Comparison of ENCODE assay signal across 11 mouse cellular contexts in genomic region chr4:83409867-83410505, GRCm38 (mm10). TPM values are rescaled to one million over a fixed set of nuclear protein-coding genes. Genes with fewer than 3 reads are reported as not detected.
DNase-seq lines count a peak whose midpoint lies in the region; ATAC-seq and TF ChIP-seq lines count a peak whose summit lies in the region.
"Had no signal": no experiment of that assay in that cellular context is flagged by ENCODE, and none has a peak within 500 bp of the region (broad histone marks: within the 10 kb centered on the region; RNA-seq: fewer than 3 reads in every experiment).

No protein-coding gene starts in this region.

- TF ChIP-seq POLR2A in small intestine, adult 2 months (IDR thresholded peaks at IDR 0.05; ENCODE audit: low read depth, low read length): no peak

- H3K27ac ChIP-seq in heart, postnatal 0 days (ENCODE audit: low read depth): no peak overlapping the region
- H3K27ac ChIP-seq in heart, embryonic 11.5 days (ENCODE audit: low read depth, low read length): no peak overlapping the region
- H3K27ac ChIP-seq in small intestine, adult 2 months (ENCODE audit: insufficient read depth, low read depth, low read length): no peak overlapping the region
- H3K27ac ChIP-seq: liver, embryonic 14.5 days; stomach, embryonic 15.5 days had no signal

- no peak overlapping the region for H3K4me2 ChIP-seq in heart, postnatal 0 days (ENCODE audit: low read depth, low read length)
- no peak overlapping the region for H3K4me2 ChIP-seq in heart, embryonic 11.5 days
- H3K4me2 ChIP-seq: stomach, embryonic 15.5 days had no signal

- ATAC-seq in heart, postnatal 0 days (ENCODE audit: insufficient read depth, low read depth): no peak
- ATAC-seq in heart, embryonic 11.5 days (replicated peaks; ENCODE audit: insufficient number of reproducible peaks, low FRiP score, low TSS enrichment): no peak

- WGBS in heart, postnatal 0 days: 93% methylated on average over 4 of the region's 4 CpGs
- WGBS in heart, embryonic 11.5 days (ENCODE audit: insufficient replicate concordance): 87% methylated on average over 4 of the region's 4 CpGs
- 95% methylated on average over 4 of the region's 4 CpGs for WGBS in small intestine, adult 2 months

- H3K4me1 ChIP-seq in heart, postnatal 0 days (ENCODE audit: control insufficient read depth, insufficient read depth): no peaks in the 10 kb centered on the region
- no peaks in the 10 kb centered on the region for H3K4me1 ChIP-seq in heart, embryonic 11.5 days (ENCODE audit: control insufficient read depth, insufficient read depth, low read length)
- no peaks in the 10 kb centered on the region for H3K4me1 ChIP-seq in small intestine, adult 2 months (ENCODE audit: control insufficient read depth, insufficient read depth, insufficient read length, low read length)
- H3K4me1 ChIP-seq: stomach, embryonic 15.5 days had no signal

- TF ChIP-seq CTCF in heart, postnatal 0 days (IDR thresholded peaks at IDR 0.05; ENCODE audit: low read depth): peak; percentile 34
- TF ChIP-seq CTCF in small intestine, adult 2 months (IDR thresholded peaks at IDR 0.05; ENCODE audit: extremely low read depth, insufficient read length, insufficient replicate concordance, low read depth, low read length): 0 out of 2 replicates have a peak, but pooled peaks have one; percentile 3

- H3K36me3 ChIP-seq in heart, postnatal 0 days (replicated peaks; ENCODE audit: control insufficient read depth, insufficient read depth, low read length): no peaks in the 10 kb centered on the region
- no peaks in the 10 kb centered on the region for H3K36me3 ChIP-seq in heart, embryonic 11.5 days (ENCODE audit: control insufficient read depth, insufficient read depth, low read length)
- no peaks in the 10 kb centered on the region for H3K36me3 ChIP-seq in small intestine, adult 2 months (ENCODE audit: control insufficient read depth, insufficient read depth, low read length)
- H3K36me3 ChIP-seq: stomach, embryonic 15.5 days had no signal

- no peak for TF ChIP-seq EP300 in heart, postnatal 0 days (IDR thresholded peaks at IDR 0.05; ENCODE audit: low read depth)

- H3K4me3 ChIP-seq in heart, postnatal 0 days (ENCODE audit: low read depth, low read length): no peak overlapping the region
- no peak overlapping the region for H3K4me3 ChIP-seq in heart, embryonic 11.5 days (ENCODE audit: low read depth, low read length)
- H3K4me3 ChIP-seq in small intestine, adult 2 months (ENCODE audit: low read depth, low read length): no peak overlapping the region
- H3K4me3 ChIP-seq: stomach, embryonic 15.5 days had no signal

- DNase-seq in heart, postnatal 0 days (ENCODE audit: low spot score): peak; percentile 36
- DNase-seq in lung, postnatal 25 days (ENCODE audit: low spot score): peak; percentile 18
- no peak for DNase-seq in lung, postnatal 4 days
- peak; percentile 77 for DNase-seq in NIH3T3 (ENCODE audit: low read depth)
- no peak for DNase-seq in right cerebral cortex, postnatal 36 days (ENCODE audit: low spot score in 2 of 2)
- no peak for DNase-seq in spleen, adult 12 weeks (ENCODE audit: low spot score)
- DNase-seq: gastrocnemius, postnatal 25 days had no signal

- H3K27me3 ChIP-seq in heart, postnatal 0 days (ENCODE audit: control insufficient read depth, insufficient read depth, low read length): no peaks in the 10 kb centered on the region
- H3K27me3 ChIP-seq in heart, embryonic 11.5 days (ENCODE audit: control insufficient read depth, insufficient read depth, low read length): no peaks in the 10 kb centered on the region
- no peaks in the 10 kb centered on the region for H3K27me3 ChIP-seq in small intestine, adult 2 months (ENCODE audit: control insufficient read depth, insufficient read depth, low read length)
- H3K27me3 ChIP-seq: stomach, embryonic 15.5 days had no signal

- peaks cover 18% of the 10 kb centered on the region for H3K9me3 ChIP-seq in heart, postnatal 0 days (replicated peaks; ENCODE audit: control insufficient read depth, low read length)
- peaks cover 10% of the 10 kb centered on the region for H3K9me3 ChIP-seq in heart, embryonic 11.5 days (replicated peaks; ENCODE audit: control insufficient read depth, low read length)
- H3K9me3 ChIP-seq: stomach, embryonic 15.5 days had no signal

- no peak overlapping the region for H3K9ac ChIP-seq in heart, postnatal 0 days (replicated peaks; ENCODE audit: low read depth, low read length)
- no peak overlapping the region for H3K9ac ChIP-seq in heart, embryonic 11.5 days (ENCODE audit: low read depth, low read length)
- H3K9ac ChIP-seq: liver, embryonic 14.5 days; stomach, embryonic 15.5 days had no signal

RNA-seq across cellular contexts. Expression of gene Snapc3, which starts 7.5 kb away (rescaled TPM):
- total RNA-seq in heart, postnatal 0 days (2014; rRNA removed; ENCODE audit: low replicate concordance): 31.1 and 34.6 TPM in 2 replicates
- polyA plus RNA-seq in heart, postnatal 0 days (2015; fragmentation: Nextera tagmentation; extraction: Ambion mirVana): 22.2 and 23.6 TPM in 2 replicates
- 33.2 and 37.7 TPM in 2 replicates for polyA plus RNA-seq in heart, embryonic 11.5 days (2014; fragmentation: Nextera tagmentation; extraction: Ambion mirVana)
- polyA plus RNA-seq in small intestine, adult 2 months (2012; rRNA removed): 5.6 and 11.3 TPM in 2 replicates

Comparison
In these comparisons a context has a peak if more than half of its experiments do, and no peak if none do; other contexts are left out.
1. DNase-seq: peak in heart, postnatal 0 days (single experiment), lung, postnatal 25 days (single experiment) and NIH3T3 (single experiment); none in lung, postnatal 4 days (0 of 2), right cerebral cortex, postnatal 36 days (0 of 2) and spleen, adult 12 weeks (single experiment).